Mouse (Mus musculus) urinary bladder, adult 18-20 months (tissue): ENCODE data around the gene Cyth1.

Experiments used
- DNase-seq, 2 experiments: peaks; one replicate each; pipeline ENCODE4 v3.0.0; 2022; ENCODE audit warnings: low spot score in 2 of 2, mixed read lengths in 2 of 2

Cyth1 gene

DNA sequence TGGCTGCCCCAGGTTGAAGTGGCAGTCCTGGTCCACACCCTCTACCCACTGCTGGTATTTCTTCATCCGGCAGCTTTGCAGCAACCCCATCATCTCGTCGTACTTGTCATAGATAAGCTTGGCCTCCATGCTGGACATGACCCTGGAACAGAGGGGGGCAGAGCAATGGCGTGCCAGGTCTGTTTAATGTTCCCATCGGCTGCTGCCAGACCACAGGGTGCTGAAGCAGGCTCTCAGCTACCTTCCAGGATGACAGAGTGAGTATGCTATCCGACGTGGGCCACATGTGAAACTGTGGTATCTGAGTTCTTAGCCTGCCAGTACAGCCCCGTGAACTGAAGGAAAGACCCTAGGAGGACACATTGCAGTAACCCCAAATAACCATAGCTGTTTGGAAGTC is 129.6 kb downstream of the Cyth1 start:
- DNase-seq: no peak

DNA sequence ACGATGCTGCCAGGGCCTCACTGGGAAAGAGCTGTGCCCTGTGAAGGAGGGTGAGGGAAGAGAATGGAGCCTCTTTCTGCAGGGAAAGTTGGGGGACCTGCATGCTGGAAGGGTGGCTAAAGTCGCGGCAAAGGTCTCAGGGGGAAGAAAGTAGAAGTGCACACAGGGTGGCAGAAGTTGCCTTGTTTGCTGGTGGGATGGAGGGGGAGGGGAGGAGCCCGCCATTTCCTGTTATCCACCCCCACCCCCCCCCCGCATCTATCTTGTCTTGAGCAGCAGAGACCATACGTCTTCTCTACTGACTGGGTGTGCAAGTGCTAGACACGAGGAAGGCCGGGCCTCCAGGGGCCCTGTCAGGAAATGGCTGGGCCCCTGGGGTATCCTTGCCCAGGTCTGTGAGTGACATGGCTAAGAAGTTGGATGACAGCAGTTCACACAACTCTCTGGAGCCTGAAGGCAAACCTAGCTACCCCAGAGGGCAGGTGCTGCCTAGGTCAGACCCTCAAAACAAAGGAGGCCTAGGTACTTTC is 133.7 kb downstream of the Cyth1 start:
- DNase-seq: no peak

GRCm38 (mm10) chr11:118113516-118114205 is 134.7 kb downstream of the Cyth1 start:
- no peak for DNase-seq

GRCm38 (mm10) chr11:118104001-118104400 is 144.4 kb downstream of the Cyth1 start:
- peak; percentile 59 to 71 for DNase-seq

GRCm38 (mm10) chr11:118103383-118103782 is 145.0 kb downstream of the Cyth1 start:
- peak in 1 of 2 experiments; percentile 16 for DNase-seq

DNA sequence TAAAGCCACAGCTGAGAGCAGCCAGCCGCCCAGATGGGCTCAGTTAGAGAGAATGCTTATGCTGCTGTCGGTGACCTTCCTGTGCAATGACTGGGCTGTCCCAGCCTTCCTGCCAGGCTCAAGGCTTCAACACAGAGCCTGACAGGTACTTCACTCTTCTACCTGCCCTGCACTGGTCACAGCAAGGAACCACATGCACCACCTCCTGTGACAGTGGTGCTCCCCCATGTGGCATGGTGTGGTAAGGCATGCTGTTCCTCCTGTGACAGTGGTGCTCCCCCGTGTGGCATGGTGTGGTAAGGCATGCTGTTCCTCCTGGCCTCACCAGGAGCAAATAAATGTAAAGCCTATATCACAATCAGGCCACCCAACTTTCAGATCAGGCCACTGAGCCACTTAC is 145.6 kb downstream of the Cyth1 start:
- peak; percentile 76 to 94 for DNase-seq

DNA sequence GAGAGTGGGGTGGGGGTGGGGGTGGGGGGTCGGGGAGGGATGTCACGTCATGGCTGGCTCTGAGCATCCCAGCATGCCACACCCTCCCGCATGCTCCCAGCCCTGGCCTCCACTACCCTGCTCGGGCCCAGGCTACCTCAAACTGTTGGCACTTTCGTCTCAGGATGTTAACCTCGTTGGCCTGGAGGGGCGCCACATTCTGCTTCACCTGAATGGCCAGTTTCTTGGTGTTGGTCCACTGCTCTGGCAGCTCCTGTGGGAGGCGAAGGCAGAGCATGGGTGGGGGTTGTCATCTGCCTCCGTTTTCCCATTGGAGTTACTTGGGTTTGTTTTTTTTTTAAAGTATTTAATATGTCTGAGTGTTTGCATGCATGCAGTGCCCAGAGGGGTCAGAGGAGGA is 147.3 kb downstream of the Cyth1 start:
- DNase-seq: no peak

DNA sequence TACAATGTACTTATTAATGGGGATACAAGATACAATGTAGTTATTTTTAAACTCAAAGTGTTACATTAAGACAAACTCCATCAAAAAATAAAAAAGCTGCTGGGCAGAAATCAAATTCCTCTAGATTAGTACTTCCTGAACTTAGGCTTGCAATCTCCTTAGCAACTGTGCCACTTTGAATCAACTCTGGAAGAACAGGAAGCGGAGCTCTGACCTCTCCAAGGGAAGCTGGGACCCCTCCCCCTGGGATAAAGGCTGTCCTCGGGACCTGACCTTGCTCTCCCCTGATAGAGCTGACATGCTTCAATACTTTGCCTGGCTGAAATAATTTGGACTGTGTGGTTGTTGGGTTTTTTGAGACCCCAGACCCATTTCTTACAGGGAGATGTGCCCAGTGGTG is 151.7 kb downstream of the Cyth1 start:
- no peak for DNase-seq

DNA sequence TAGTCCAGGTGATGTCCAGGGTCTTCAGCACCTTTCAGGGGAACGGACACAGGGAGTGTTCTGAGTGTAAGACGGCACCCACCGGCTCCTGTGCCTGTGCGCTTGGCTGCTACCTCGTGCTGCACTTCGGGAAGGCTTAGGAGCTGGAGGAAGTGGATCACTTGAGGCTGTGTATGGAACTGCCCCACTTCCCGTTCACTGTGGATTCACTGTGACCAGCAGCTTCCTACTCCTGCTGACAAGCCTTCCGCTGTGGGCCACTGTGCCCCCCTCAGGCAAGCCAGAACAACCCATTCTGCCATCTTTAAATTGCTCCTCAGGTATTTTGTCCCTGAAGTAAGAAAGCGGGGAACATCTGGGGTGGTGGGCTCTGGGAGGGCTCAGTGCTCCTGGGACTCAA is 153.4 kb downstream of the Cyth1 start:
- no peak for DNase-seq

GRCm38 (mm10) chr11:118091002-118091670 is 157.3 kb downstream of the Cyth1 start:
- no peak for DNase-seq

GRCm38 (mm10) chr11:118088896-118089295 is 159.5 kb downstream of the Cyth1 start:
- no peak for DNase-seq

GRCm38 (mm10) chr11:118085961-118086360 is 162.4 kb downstream of the Cyth1 start:
- DNase-seq: no peak

GRCm38 (mm10) chr11:118085176-118085575 is 163.2 kb downstream of the Cyth1 start:
- no peak for DNase-seq

DNA sequence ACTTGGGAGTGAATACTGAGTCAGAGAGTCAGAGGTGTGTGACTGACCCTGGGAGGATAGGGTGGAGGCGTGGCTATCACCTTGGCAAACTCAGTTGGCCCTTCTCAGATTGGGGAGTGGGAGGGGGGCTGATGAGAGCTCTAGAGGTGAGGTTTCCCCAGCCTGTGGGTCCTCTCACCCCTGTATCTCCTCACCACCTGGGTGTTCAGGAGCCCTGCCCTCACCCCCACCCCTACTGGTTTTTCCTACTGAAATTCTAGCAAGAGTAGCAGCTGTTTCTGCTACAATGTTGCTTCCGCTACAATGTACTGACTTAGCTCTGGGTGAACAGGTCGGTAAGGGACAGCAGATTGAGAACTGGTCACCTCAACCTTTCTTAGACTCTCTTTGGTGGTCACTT is 164.1 kb downstream of the Cyth1 start:
- DNase-seq: no peak

DNA sequence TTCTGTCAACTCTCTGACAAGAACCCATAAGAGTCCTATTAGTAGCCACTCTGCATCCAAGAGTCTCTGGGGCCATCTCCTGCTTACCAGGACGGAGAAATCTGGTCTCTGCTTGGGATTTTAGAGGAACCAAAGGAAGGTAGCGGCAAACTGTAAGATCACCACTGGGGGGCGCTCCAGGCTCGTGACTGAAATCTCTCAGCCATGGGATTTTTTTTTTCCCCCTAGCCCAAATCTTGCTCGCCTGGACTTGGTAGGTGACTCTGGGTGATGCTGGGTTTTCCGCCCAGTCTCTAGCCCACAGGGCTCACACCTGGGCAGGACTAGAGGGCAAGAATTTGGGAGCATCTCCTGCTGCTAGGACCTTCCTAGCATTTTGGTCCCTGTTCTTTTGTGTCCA is 164.6 kb downstream of the Cyth1 start:
- peak in 1 of 2 experiments; percentile 40 for DNase-seq

DNA sequence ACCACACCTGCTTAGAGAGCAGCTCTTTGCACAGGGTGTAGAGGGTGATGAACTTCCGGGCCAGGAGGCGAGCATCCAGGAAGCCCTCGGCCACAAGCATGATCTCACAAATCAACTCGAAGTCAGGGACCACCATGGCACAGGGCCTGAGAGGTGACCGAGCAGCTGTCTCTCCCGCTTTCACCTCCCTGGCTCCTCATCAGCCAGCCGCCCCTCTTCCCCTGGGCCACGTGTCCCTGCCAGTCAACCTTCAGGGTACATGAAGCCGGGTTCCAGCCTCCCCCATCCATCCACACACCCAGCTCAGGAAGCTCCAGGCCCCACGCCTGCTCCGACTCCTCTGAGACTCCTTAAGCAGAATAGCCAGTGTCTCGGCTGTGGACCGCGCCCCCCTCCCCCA is 166.1 kb downstream of the Cyth1 start:
- DNase-seq: no peak
